Mouse (Mus musculus) urinary bladder, adult 2 months (tissue): ENCODE data around the gene Adamts9. TPM values are rescaled to one million over a fixed set of nuclear protein-coding genes. Genes with fewer than 3 reads are reported as not detected.

Source experiments
- DNase-seq: peaks from one replicate; pipeline ENCODE4 v3.0.0; 2022; ENCODE audit warnings: low spot score
- polyA plus RNA-seq: library from polyadenylated mRNA; depleted of rRNA; stranded (reverse); fragments of >200 nt; gene quantifications from 2 replicates; pipeline ENCODE4 v1.2.3, GENCODE M21; 2012

The Adamts9 gene
- polyA plus RNA-seq, 1 experiment: 8.9 TPM

- no peak for DNase-seq
Measured at GRCm38 (mm10) chr6:92860285-92860912, 82.9 kb downstream of the Adamts9 start.

- DNase-seq: no peak
Measured at GRCm38 (mm10) chr6:92858721-92859510, 84.4 kb downstream of the Adamts9 start.

- no peak for DNase-seq
Measured at GRCm38 (mm10) chr6:92857761-92858160, 85.5 kb downstream of the Adamts9 start.

- no peak for DNase-seq
Measured at GRCm38 (mm10) chr6:92854873-92855272, 88.4 kb downstream of the Adamts9 start.

- no peak for DNase-seq
Measured at GRCm38 (mm10) chr6:92850250-92850649, 93.0 kb downstream of the Adamts9 start.

GRCm38 (mm10) chr6:92849208-92849607 is 94.1 kb downstream of the Adamts9 start:
- DNase-seq: no peak

- no peak for DNase-seq
Measured at GRCm38 (mm10) chr6:92846614-92847013, 96.7 kb downstream of the Adamts9 start.

GRCm38 (mm10) chr6:92845898-92846297 is 97.4 kb downstream of the Adamts9 start:
- no peak for DNase-seq

- DNase-seq: no peak
Measured at GRCm38 (mm10) chr6:92843474-92843873, 99.8 kb downstream of the Adamts9 start.

- no peak for DNase-seq
Measured at GRCm38 (mm10) chr6:92842000-92842399, 101.3 kb downstream of the Adamts9 start.

GRCm38 (mm10) chr6:92831106-92831505 is 112.2 kb downstream of the Adamts9 start:
- no peak for DNase-seq

- no peak for DNase-seq
Measured at GRCm38 (mm10) chr6:92829148-92829547, 114.1 kb downstream of the Adamts9 start.

GRCm38 (mm10) chr6:92827360-92827759 is 115.9 kb downstream of the Adamts9 start:
- DNase-seq: no peak

GRCm38 (mm10) chr6:92826561-92826960 is 116.7 kb downstream of the Adamts9 start:
- DNase-seq: no peak

GRCm38 (mm10) chr6:92823991-92824390 is 119.3 kb downstream of the Adamts9 start:
- no peak for DNase-seq

GRCm38 (mm10) chr6:92822006-92822405 is 121.3 kb downstream of the Adamts9 start:
- DNase-seq: no peak

GRCm38 (mm10) chr6:92821606-92822005 is 121.7 kb downstream of the Adamts9 start:
- DNase-seq: no peak

- DNase-seq: no peak
Measured at GRCm38 (mm10) chr6:92817661-92818060, 125.6 kb downstream of the Adamts9 start.

GRCm38 (mm10) chr6:92816311-92816751 is 127.0 kb downstream of the Adamts9 start, which contains the start of gene A730049H05Rik:
Gene A730049H05Rik, plus strand, starts transcription at chr6:92816478.
- DNase-seq: no peak

- no peak for DNase-seq
Measured at GRCm38 (mm10) chr6:92812702-92813370, 130.5 kb downstream of the Adamts9 start.

GRCm38 (mm10) chr6:92811566-92811965 is 131.7 kb downstream of the Adamts9 start:
- no peak for DNase-seq

- DNase-seq: no peak
Measured at GRCm38 (mm10) chr6:92810628-92811027, 132.7 kb downstream of the Adamts9 start.

GRCm38 (mm10) chr6:92809818-92810217 is 133.5 kb downstream of the Adamts9 start:
- no peak for DNase-seq
